Mouse (Mus musculus): ENCODE data around the gene Acss2.

Acss2 gene

DNA sequence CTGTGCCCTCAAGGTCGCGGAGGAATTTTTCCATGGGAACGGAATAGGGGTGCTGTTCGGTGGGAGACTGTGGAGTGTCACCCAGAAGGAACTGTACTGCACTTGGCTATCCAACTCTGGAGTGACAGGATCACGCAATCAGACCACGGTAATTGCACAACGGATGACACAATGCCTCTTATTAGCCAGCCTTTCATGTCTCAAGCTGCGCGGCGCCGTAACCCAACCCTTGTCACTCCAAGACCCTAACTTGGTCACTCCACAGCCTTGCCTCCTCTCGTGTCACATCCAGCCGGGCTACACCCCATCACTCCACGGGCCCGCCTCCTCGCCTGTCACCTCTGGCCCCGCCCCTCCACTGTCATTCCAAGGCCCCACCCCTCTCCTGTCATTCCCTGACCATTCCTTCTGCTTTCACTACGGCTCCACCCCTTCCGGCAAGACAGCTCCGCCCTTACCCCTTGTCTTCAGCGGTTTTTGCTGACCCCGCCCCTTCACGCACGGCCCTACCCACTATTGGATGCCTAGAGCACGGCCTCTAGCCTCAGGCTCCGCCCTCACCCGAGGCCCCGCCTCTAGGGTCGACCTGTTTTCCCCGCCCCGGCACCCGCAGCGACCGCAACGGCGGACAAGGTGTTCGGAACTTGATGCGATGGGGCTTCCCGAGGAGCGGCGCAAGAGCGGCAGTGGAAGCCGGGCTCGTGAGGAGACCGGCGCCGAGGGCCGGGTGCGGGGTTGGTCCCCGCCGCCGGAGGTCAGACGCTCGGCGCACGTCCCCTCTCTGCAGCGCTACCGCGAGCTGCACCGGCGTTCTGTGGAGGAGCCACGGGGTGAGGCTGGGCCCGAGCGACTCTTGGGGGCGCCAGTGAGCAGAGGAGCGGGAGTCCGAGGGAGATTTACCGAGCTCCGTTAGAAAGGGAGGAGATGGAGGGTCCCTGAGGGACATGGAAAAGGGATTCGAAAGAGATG, at the start of gene Acss2, which contains the start of gene Ggt7:
Gene Acss2 (plus strand): TSS at position 494 of the 969 bp plus-strand sequence.
Gene Ggt7 (minus strand): TSS at position 783 of the 969 bp plus-strand sequence.
- DNase-seq (ENCODE audit: low spot score), result peak; percentile 99

DNA sequence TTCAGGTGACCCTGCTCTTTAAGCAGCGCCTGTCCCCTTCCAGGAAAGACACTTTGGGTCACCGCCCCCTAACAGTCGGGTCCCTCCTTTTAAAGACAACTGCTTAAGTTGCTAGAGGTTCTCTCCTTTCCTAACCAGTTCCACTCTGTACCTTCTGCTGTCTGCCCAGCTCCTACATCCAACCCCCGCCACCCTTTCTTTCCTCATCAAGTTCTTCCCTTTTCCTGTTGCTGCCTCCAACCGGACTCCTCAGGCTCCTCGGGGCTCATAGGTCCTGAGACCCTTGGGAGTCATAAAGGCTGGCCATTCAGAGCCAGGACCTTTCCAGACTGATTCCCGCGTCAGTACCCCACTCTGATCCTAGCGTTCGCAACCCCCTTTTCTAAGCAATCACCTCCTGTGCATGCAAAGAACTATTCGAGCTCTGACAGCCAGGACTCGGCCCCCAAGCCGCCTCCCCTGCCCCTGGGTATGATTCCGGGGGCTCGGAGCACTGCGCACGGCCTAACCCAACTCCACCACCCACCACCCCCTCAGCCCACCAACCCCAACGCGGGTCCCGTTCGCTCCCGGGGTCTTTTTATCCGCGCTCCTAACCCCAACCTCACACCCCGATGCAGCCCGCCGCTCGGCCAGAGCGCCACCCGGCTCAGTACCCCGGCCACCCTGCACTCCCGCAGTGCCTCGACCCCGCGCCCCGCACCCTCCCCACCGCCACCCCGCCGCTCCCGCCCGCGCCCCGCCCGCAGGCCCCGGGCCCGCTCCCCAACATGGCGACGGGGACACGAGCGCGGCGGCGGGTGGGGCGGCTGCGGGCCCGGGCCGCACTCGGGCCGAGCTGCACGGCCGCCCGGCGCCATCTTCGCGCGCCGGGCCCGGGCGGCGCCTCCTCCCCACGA, 44.8 kb upstream of the Acss2 start:
- DNase-seq (ENCODE audit: low spot score), result peak; percentile 39

DNA sequence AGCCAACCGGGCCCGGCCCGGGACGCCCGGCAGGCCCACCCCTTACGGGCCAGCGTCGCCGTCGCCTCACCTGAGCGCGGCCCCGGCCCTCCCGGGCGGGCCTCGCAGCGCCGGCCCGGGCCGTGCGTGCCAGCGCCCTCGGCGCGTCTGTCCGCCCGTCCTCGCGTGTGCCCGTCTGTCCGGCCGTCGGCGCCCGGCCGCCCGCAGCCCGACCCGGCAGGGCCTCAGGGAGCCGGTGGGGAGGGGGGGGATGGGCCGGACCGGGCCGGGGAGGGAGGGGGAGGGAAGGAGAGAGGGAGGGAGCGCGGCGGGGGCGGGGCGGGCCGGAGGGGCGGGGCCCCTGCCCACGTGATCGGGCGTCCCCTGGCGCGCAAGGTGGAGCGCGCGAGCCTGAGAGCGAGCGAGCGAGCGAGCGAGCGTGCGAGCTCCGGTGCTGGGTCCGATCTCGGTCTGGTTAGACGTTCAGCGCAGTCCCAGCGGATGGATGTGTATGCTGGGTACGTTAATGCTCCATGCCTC, 44.1 kb upstream of the Acss2 start, which contains the start of gene Ncoa6:
Gene Ncoa6 (minus strand): TSS at position 325 of the 519 bp plus-strand sequence.
- peak; percentile 66 for DNase-seq (ENCODE audit: low spot score)

- DNase-seq (ENCODE audit: low spot score), result peak; percentile 72
Observed at GRCm38 (mm10) chr2:155482021-155482420, 35.7 kb upstream of the Acss2 start.

- no peak for DNase-seq (ENCODE audit: low spot score)
Observed at GRCm38 (mm10) chr2:155490998-155491397, 26.8 kb upstream of the Acss2 start.

DNA sequence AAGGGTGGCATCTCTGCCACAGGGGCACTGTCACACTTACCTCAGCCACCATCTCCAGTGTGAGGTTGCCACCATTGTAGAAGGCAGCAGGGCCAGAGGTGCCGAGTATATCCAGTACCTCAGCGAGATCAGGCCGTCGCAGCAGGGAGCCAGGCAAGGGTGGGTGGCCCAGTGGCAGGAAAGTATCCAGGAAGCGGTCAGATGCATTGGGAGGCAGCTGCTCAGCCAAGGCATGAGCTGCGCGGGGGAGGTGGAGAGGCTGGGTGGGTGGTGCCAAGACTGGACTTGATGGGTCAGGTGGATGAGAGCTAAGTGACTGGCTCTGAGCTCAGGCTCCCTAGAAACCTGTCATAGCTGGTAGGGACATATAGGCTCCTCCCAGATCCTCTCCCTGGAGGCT, 15.2 kb upstream of the Acss2 start:
- DNase-seq (ENCODE audit: low spot score), result no peak

DNA sequence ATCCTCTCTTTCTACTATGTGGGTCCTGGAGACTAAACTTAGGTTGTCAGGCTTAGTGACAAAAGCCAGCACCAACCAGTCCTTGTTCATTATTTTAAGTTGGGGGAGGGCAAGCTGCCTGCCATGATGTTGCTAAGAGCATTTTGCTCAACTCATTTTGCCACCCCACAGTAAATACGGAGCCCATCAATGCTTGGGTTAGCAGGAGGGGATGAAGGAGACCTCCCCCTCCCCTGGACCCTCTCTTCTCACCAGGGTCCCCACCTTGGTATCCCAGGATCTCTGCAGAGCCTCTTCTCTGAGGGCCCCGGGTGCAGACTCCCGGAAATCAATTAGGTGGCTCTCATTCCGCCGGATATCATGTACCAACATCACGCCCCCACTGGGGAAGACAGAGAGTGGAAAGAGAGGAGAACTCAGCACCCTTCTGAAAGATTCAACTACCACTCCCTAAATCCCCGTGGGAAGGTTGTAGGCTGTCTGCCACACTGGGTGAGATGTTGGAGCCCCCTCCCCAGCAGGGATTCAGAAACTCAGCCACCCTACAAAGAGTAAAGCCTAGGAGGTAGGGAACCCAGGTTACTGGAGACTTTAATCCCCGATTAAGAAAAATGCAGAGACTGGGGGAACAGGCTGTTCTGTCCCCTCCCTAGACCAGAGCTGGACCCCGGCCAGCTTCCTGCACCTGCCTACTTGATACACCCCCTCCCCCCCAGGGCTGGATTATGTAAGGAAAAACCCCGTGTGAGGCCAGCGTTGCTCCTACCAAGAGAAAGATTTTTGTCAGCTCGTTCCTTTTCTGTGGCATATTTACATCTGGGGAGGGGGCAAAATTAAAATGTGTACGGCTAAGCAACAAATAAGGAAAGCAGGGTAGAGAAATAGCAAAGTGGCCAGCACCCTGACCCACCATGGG, 13.1 kb upstream of the Acss2 start:
- DNase-seq (ENCODE audit: low spot score), result peak; percentile 50

DNA sequence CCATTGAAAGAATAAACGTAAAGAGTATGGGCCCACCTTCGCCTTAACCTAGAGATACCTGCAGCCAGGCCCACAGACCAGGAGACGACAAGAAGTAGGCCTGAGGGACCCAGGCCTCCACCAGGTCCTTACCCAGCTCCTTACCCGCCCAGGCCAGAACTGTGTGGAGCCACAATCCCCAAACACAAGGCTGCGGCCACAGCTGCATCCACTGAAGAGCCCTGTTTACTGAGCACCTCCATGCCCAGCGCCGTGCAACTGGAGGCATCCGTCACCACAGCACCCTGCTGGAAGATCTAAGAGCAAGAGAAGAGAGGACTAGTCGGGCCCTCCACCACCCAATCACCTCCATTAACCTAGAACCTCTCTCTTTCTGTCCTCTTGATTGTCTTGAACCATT, 11.9 kb upstream of the Acss2 start:
- no peak for DNase-seq (ENCODE audit: low spot score)

DNA sequence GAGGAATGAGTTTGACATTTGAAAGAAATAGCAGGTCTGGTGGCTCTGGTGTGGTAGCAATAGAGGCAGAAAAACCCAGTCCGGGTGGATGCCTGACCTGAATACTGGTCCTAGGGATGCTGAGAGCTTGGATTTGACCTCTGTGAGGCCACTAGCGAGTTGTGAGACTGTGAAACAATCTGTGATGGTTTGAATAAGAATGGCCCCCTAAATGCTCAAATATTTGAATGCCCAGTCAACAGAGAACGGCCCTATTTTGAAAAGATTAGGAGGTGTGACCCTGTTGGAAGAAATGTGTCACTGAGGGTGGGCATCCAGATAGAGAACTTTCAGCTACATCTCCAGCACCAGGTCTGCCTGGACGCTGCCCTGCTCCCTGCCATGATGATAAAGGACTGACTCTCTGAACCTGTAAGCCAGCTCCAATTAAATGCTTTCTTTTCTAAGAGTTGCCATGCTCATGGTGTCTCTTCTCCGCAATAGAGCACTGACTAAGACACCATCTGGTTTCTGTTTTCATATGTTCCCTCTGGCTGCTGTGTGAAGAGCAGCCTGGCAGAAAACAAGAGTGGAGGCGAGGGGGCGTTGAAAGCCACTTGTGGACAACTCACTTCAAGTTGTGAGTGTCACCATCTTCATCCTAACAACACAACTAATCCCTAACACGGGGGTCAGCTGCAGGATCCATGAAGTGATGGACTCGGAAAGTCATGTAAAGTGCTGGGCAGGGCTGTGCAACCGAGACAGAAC, 9.9 kb upstream of the Acss2 start:
- DNase-seq (ENCODE audit: low spot score), result no peak

- peak; percentile 52 for DNase-seq (ENCODE audit: low spot score)
Observed at GRCm38 (mm10) chr2:155512479-155512878, 5.3 kb upstream of the Acss2 start.

DNA sequence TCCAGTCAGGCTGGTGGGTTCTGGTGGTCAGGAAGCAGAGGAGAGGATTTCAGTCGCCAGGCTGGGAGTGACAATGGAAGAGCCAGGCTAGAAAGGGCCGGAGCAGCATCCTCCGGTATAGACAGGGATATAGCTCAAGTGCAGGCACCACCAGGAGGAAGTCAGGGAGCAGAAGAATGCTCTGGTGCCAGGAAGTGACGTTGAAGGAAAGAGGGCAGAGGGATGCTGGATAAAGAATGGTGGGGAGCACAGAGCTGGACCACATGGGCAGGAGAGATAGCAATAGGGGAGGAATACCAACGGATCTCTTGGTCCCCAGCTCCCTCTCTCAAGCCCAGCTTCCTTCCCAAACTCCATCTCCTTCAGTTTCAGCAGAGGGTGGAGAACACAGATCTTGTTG, 4.2 kb upstream of the Acss2 start:
- no peak for DNase-seq (ENCODE audit: low spot score)

GRCm38 (mm10) chr2:155514666-155515065, 3.1 kb upstream of the Acss2 start:
- peak; percentile 71 for DNase-seq (ENCODE audit: low spot score)

DNA sequence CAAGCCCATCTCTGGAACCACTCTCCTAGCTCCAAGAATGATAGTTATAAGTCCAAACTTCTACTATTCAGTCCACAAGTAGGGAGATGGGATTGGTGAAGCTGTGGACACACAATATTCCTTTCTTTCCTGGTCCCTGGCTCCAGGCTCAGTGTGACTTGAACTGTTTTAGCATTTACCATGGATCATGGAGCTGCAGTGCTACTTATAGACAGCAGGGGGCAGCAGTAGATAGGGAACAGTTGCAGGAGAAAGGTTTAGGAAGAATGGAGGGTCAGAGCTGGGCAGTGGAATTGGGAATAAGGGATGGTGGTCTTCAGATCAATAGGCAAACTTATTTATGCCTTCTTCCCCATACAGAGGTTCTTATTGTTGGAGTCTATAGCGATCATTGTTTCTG, 1.8 kb upstream of the Acss2 start:
- peak; percentile 71 for DNase-seq (ENCODE audit: low spot score)

DNA sequence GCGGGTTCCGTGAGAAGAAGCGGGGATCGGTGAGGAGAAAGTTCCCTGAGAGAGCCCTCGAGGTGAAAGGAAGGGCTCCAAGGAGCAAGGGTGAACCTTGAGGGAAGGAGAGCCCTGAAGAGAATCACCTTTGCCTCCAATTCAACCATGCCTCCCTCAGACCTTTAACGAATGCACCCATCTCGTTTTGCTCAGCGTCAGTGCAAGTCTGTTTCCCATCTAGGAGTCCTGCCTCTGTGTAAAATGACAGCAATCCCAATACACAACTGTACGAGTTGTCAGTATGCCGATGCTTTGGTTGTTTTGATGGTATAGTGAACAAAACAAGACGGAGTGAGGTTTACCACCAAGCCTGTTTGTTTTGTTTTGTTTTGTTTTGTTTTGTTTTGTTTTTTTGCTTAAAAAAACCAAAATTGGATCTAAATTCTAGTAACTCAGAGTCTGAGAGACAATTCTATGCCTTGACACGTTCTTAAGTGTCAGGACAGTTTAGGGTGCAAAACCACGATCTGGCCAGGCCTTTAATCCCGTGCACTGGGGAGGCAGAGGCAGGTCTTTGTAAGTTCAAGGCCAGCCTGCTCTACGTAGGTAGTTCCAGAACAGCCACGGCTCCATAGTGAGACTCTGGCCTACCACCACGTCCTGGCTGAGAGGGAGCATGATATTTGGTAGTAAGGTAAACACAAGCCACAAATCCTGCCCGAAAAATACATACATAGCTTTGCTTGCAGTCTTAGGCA, 953 bp downstream of the Acss2 start:
- no peak for DNase-seq (ENCODE audit: low spot score)

DNA sequence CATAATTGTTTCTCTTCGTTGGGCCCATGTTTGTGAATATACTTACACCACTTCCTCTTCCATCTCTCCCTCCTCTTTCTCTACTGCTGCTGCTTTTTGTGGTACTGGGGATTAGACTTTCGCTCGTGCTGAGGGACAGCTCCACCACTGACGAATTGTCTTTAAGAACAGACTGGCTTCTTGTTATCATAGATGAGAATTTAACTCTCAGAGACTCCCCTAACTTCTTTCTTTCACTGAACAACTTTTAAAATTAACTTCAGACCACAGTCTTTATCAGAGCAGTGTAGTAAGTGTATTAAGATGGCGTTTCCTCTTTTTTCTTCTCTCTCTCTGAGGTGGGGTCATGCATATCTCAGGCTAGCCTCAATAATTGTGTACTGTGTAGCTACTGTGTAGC, 6.0 kb downstream of the Acss2 start:
- DNase-seq (ENCODE audit: low spot score), result no peak

GRCm38 (mm10) chr2:155524378-155524777, 6.6 kb downstream of the Acss2 start:
- no peak for DNase-seq (ENCODE audit: low spot score)

- no peak for DNase-seq (ENCODE audit: low spot score)
Observed at GRCm38 (mm10) chr2:155527367-155527766, 9.6 kb downstream of the Acss2 start.

- DNase-seq (ENCODE audit: low spot score), result no peak
Observed at GRCm38 (mm10) chr2:155536292-155536691, 18.5 kb downstream of the Acss2 start.

GRCm38 (mm10) chr2:155537761-155538462, 20.2 kb downstream of the Acss2 start:
- no peak for DNase-seq (ENCODE audit: low spot score)

All from urinary bladder, postnatal 14 days (tissue).